Mouse (Mus musculus) C2C12 (cell line): ENCODE data around the gene Zfp462.

Experiments
- CEBPB ChIP-seq: IDR thresholded peaks from one replicate; pipeline ENCODE4 v1.6.1; 2011; ENCODE audit warnings: low read depth, mild to moderate bottlenecking, control low read depth, moderate library complexity
- CTCF ChIP-seq: IDR thresholded peaks from one replicate; pipeline ENCODE4 v1.5.1; 2011; ENCODE audit not compliant: control insufficient read depth, insufficient read depth, insufficient read length
- MYOG ChIP-seq: IDR thresholded peaks from one replicate; pipeline ENCODE4 v1.6.1; 2011; ENCODE audit not compliant: control insufficient read depth, insufficient read length; ENCODE audit errors: extremely low read depth

- TF ChIP-seq CTCF: no peak
- TF ChIP-seq MYOG: no peak
- TF ChIP-seq CEBPB: no peak
Measured at GRCm38 (mm10) chr4:54963551-54963950, 18.7 kb downstream of the Zfp462 start.
